Mouse (Mus musculus): ENCODE measurements around the gene Pnkd.

- no peak for TF ChIP-seq CTCF (IDR thresholded peaks at IDR 0.05; ENCODE audit: low read depth)
- no peak for TF ChIP-seq EP300 (IDR thresholded peaks at IDR 0.05; ENCODE audit: low read depth)
These were observed 43.9 kb upstream of the Pnkd start for GRCm38 (mm10) chr1:74240832-74241231.

All from heart, postnatal 0 days (tissue).